Mouse (Mus musculus): ENCODE results near the gene Fbxo9. TPM values are rescaled to one million over a fixed set of nuclear protein-coding genes. Genes with fewer than 3 reads are reported as not detected.

Fbxo9 gene
- polyA plus RNA-seq, 1 experiment from 2014 or later = 43.0 TPM

- 41% methylated on average over 3 of the region's 3 CpGs for WGBS
- no peak within 1 kb of the TSS for H3K4me3 ChIP-seq (ENCODE audit: low read depth, low read length)
- no peaks in the 10 kb centered on the region for H3K27me3 ChIP-seq (replicated peaks; ENCODE audit: control insufficient read depth, insufficient read depth, low read length)
- ATAC-seq (replicated peaks; ENCODE audit: low FRiP score, low TSS enrichment, low read depth) (peak; percentile 79; the same call in 1 of the 2 replicates), DNase-seq (ENCODE audit: low spot score) (no peak)
- H3K9ac ChIP-seq (ENCODE audit: low read length) = no peak within 1 kb of the TSS
- H3K4me1 ChIP-seq (replicated peaks; ENCODE audit: control insufficient read depth, insufficient read depth, low read length) = no peaks in the 10 kb centered on the region
- H3K36me3 ChIP-seq (ENCODE audit: control insufficient read depth, insufficient read depth, low read length) = no peaks in the 10 kb centered on the region
- H3K4me2 ChIP-seq (ENCODE audit: low read length) = no peak within 1 kb of the TSS
- H3K9me3 ChIP-seq (ENCODE audit: control insufficient read depth, low read length) = no peaks in the 10 kb centered on the region
- H3K27ac ChIP-seq (ENCODE audit: low read depth) = no peak within 1 kb of the TSS
Observed at GRCm38 (mm10) chr9:78051677-78052076, 57.2 kb downstream of the Fbxo9 start, which contains the start of gene Gcm1. Gene Gcm1, plus strand, starts transcription at chr9:78051924.

GRCm38 (mm10) chr9:78050452-78050970, 58.4 kb downstream of the Fbxo9 start:
- no peak for ATAC-seq (replicated peaks; ENCODE audit: low FRiP score, low TSS enrichment, low read depth)

GRCm38 (mm10) chr9:78046755-78047154, 62.1 kb downstream of the Fbxo9 start:
- H3K4me2 ChIP-seq (ENCODE audit: low read length) = peak overlapping the region; percentile 20; the same call in 1 of the 2 replicates
- H3K4me1 ChIP-seq (replicated peaks; ENCODE audit: control insufficient read depth, insufficient read depth, low read length) = no peaks in the 10 kb centered on the region; the same call in 1 of the 2 replicates
- ATAC-seq (replicated peaks; ENCODE audit: low FRiP score, low TSS enrichment, low read depth) (no peak), DNase-seq (ENCODE audit: low spot score) (no peak)
- H3K27me3 ChIP-seq (replicated peaks; ENCODE audit: control insufficient read depth, insufficient read depth, low read length) = no peaks in the 10 kb centered on the region
- H3K27ac ChIP-seq (ENCODE audit: low read depth) = no peak overlapping the region
- no peak overlapping the region for H3K9ac ChIP-seq (ENCODE audit: low read length)
- 54% methylated on average over 20 of the region's 20 CpGs for WGBS
- 0 out of 2 replicates have a peak overlapping the region, but pooled peaks have one; percentile 13 for H3K4me3 ChIP-seq (ENCODE audit: low read depth, low read length)
- no peaks in the 10 kb centered on the region for H3K9me3 ChIP-seq (ENCODE audit: control insufficient read depth, low read length)
- no peaks in the 10 kb centered on the region for H3K36me3 ChIP-seq (ENCODE audit: control insufficient read depth, insufficient read depth, low read length)

More at GRCm38 (mm10) chr9:78050452-78050970, 58.4 kb downstream of the Fbxo9 start:
- Histone ChIP-seq H3K4me2 (ENCODE audit: low read length) (no peak overlapping the region), H3K4me3 (ENCODE audit: low read depth, low read length) (no peak overlapping the region), H3K9ac (ENCODE audit: low read length) (no peak overlapping the region), H3K27me3 (replicated peaks; ENCODE audit: control insufficient read depth, insufficient read depth, low read length) (no peaks in the 10 kb centered on the region), H3K4me1 (replicated peaks; ENCODE audit: control insufficient read depth, insufficient read depth, low read length) (no peaks in the 10 kb centered on the region), H3K9me3 (ENCODE audit: control insufficient read depth, low read length) (no peaks in the 10 kb centered on the region), H3K36me3 (ENCODE audit: control insufficient read depth, insufficient read depth, low read length) (no peaks in the 10 kb centered on the region), H3K27ac (ENCODE audit: low read depth) (no peak overlapping the region)
- DNase-seq (ENCODE audit: low spot score) = no peak
- WGBS = 43% methylated on average over 5 of the region's 5 CpGs

GRCm38 (mm10) chr9:78045171-78045570, 63.7 kb downstream of the Fbxo9 start:
- Histone ChIP-seq H3K9me3 (ENCODE audit: control insufficient read depth, low read length) (no peaks in the 10 kb centered on the region), H3K9ac (ENCODE audit: low read length) (no peak overlapping the region), H3K4me3 (ENCODE audit: low read depth, low read length) (no peak overlapping the region), H3K27me3 (replicated peaks; ENCODE audit: control insufficient read depth, insufficient read depth, low read length) (no peaks in the 10 kb centered on the region), H3K4me1 (replicated peaks; ENCODE audit: control insufficient read depth, insufficient read depth, low read length) (peaks cover 3% of the 10 kb centered on the region; the same call in 1 of the 2 replicates), H3K36me3 (ENCODE audit: control insufficient read depth, insufficient read depth, low read length) (no peaks in the 10 kb centered on the region), H3K4me2 (ENCODE audit: low read length) (no peak overlapping the region), H3K27ac (ENCODE audit: low read depth) (peak overlapping the region; percentile 70)
- DNase-seq (ENCODE audit: low spot score) = no peak
- 0 out of 2 replicates have a peak, but pooled peaks have one; percentile 37 for ATAC-seq (replicated peaks; ENCODE audit: low FRiP score, low TSS enrichment, low read depth)
- 22% methylated on average over 6 of the region's 6 CpGs for WGBS

- H3K9me3 ChIP-seq (ENCODE audit: control insufficient read depth, low read length) = no peaks in the 10 kb centered on the region
- H3K9ac ChIP-seq (ENCODE audit: low read length) = no peak overlapping the region
- H3K27ac ChIP-seq (ENCODE audit: low read depth) = no peak overlapping the region
- H3K36me3 ChIP-seq (ENCODE audit: control insufficient read depth, insufficient read depth, low read length) = no peaks in the 10 kb centered on the region
- no peak overlapping the region for H3K4me2 ChIP-seq (ENCODE audit: low read length)
- H3K4me3 ChIP-seq (ENCODE audit: low read depth, low read length) = no peak overlapping the region
- H3K4me1 ChIP-seq (replicated peaks; ENCODE audit: control insufficient read depth, insufficient read depth, low read length) = 0 out of 2 replicates have a peak, but pooled peaks cover 3% of the 10 kb centered on the region
- 35% methylated on average over 18 of the region's 18 CpGs for WGBS
- ATAC-seq (replicated peaks; ENCODE audit: low FRiP score, low TSS enrichment, low read depth) = peak; percentile 48; the same call in 1 of the 2 replicates
- DNase-seq (ENCODE audit: low spot score) = peak; percentile 92
- H3K27me3 ChIP-seq (replicated peaks; ENCODE audit: control insufficient read depth, insufficient read depth, low read length) = no peaks in the 10 kb centered on the region
Observed at GRCm38 (mm10) chr9:78038755-78039489, 69.9 kb downstream of the Fbxo9 start.

- Histone ChIP-seq H3K27me3 (replicated peaks; ENCODE audit: control insufficient read depth, insufficient read depth, low read length) (no peaks in the 10 kb centered on the region), H3K9ac (ENCODE audit: low read length) (no peak overlapping the region), H3K36me3 (ENCODE audit: control insufficient read depth, insufficient read depth, low read length) (no peaks in the 10 kb centered on the region), H3K4me1 (replicated peaks; ENCODE audit: control insufficient read depth, insufficient read depth, low read length) (0 out of 2 replicates have a peak, but pooled peaks cover 3% of the 10 kb centered on the region), H3K9me3 (ENCODE audit: control insufficient read depth, low read length) (no peaks in the 10 kb centered on the region), H3K4me2 (ENCODE audit: low read length) (no peak overlapping the region), H3K4me3 (ENCODE audit: low read depth, low read length) (no peak overlapping the region), H3K27ac (ENCODE audit: low read depth) (no peak overlapping the region)
- ATAC-seq (replicated peaks; ENCODE audit: low FRiP score, low TSS enrichment, low read depth) (no peak), DNase-seq (ENCODE audit: low spot score) (no peak)
- WGBS = 86% methylated on average over 8 of the region's 8 CpGs
Observed at GRCm38 (mm10) chr9:78035831-78036230, 73.0 kb downstream of the Fbxo9 start.

- H3K4me3 ChIP-seq (ENCODE audit: low read depth, low read length) = no peak overlapping the region
- 78% methylated on average over 5 of the region's 5 CpGs for WGBS
- no peaks in the 10 kb centered on the region for H3K4me1 ChIP-seq (replicated peaks; ENCODE audit: control insufficient read depth, insufficient read depth, low read length)
- no peak for DNase-seq (ENCODE audit: low spot score)
- H3K27ac ChIP-seq (ENCODE audit: low read depth) = no peak overlapping the region
- H3K27me3 ChIP-seq (replicated peaks; ENCODE audit: control insufficient read depth, insufficient read depth, low read length) = no peaks in the 10 kb centered on the region
- H3K9ac ChIP-seq (ENCODE audit: low read length) = no peak overlapping the region
- no peak for ATAC-seq (replicated peaks; ENCODE audit: low FRiP score, low TSS enrichment, low read depth)
- H3K4me2 ChIP-seq (ENCODE audit: low read length) = no peak overlapping the region
- no peaks in the 10 kb centered on the region for H3K9me3 ChIP-seq (ENCODE audit: control insufficient read depth, low read length)
- no peaks in the 10 kb centered on the region for H3K36me3 ChIP-seq (ENCODE audit: control insufficient read depth, insufficient read depth, low read length)
Observed at GRCm38 (mm10) chr9:78035296-78035695, 73.6 kb downstream of the Fbxo9 start.

GRCm38 (mm10) chr9:78032930-78033329, 75.9 kb downstream of the Fbxo9 start:
- ATAC-seq (replicated peaks; ENCODE audit: low FRiP score, low TSS enrichment, low read depth) = no peak
- no peaks in the 10 kb centered on the region for H3K9me3 ChIP-seq (ENCODE audit: control insufficient read depth, low read length)
- no peak overlapping the region for H3K4me3 ChIP-seq (ENCODE audit: low read depth, low read length)
- no peaks in the 10 kb centered on the region for H3K27me3 ChIP-seq (replicated peaks; ENCODE audit: control insufficient read depth, insufficient read depth, low read length)
- WGBS = 81% methylated on average over 4 of the region's 4 CpGs
- no peaks in the 10 kb centered on the region for H3K36me3 ChIP-seq (ENCODE audit: control insufficient read depth, insufficient read depth, low read length)
- H3K4me1 ChIP-seq (replicated peaks; ENCODE audit: control insufficient read depth, insufficient read depth, low read length) = no peaks in the 10 kb centered on the region
- no peak overlapping the region for H3K4me2 ChIP-seq (ENCODE audit: low read length)
- no peak for DNase-seq (ENCODE audit: low spot score)
- no peak overlapping the region for H3K9ac ChIP-seq (ENCODE audit: low read length)
- H3K27ac ChIP-seq (ENCODE audit: low read depth) = no peak overlapping the region
